Mouse (Mus musculus) intestine, embryonic 14.5 days (tissue): Measurements from ENCODE around the gene Isy1. TPM values are rescaled to one million over a fixed set of nuclear protein-coding genes. Genes with fewer than 3 reads are reported as not detected.

Source experiments
- ATAC-seq: fragments of 200-750 bp; cut with Nextera tagmentation; replicated peaks from 2 replicates; pipeline ENCODE4 v1.8.0; 2017; ENCODE audit warnings: low read depth, moderate number of reproducible peaks, moderate TSS enrichment, moderate library complexity; ENCODE audit not compliant: low FRiP score, low TSS enrichment
- DNase-seq: peaks from one replicate; pipeline ENCODE4 v3.0.0-alpha.2; 2018; ENCODE audit warnings: low spot score
- H3K27ac ChIP-seq: fragments of 300-500 bp; sonication (generic); 2 replicates; pipeline ENCODE4 v1.5.1; 2014; ENCODE audit warnings: low read depth, mild to moderate bottlenecking, control low read depth
- H3K27me3 ChIP-seq: fragments of 300-500 bp; sonication (generic); replicated peaks from 2 replicates; pipeline ENCODE4 v1.6.1; 2014; ENCODE audit warnings: low read length, control low read depth; ENCODE audit not compliant: control insufficient read depth, insufficient read depth
- H3K36me3 ChIP-seq: fragments of 300-500 bp; sonication (generic); 2 replicates; pipeline ENCODE4 v1.6.1; 2014; ENCODE audit warnings: low read length, control low read depth; ENCODE audit not compliant: control insufficient read depth, insufficient read depth
- H3K4me1 ChIP-seq: fragments of 300-500 bp; sonication (generic); replicated peaks from 2 replicates; pipeline ENCODE4 v1.6.1; 2014; ENCODE audit warnings: low read length, control low read depth, mixed read lengths; ENCODE audit not compliant: control insufficient read depth, insufficient read depth
- H3K4me2 ChIP-seq: fragments of 300-500 bp; sonication (generic); 2 replicates; pipeline ENCODE4 v1.6.1; 2014; ENCODE audit warnings: low read length
- H3K4me3 ChIP-seq: fragments of 300-500 bp; sonication (generic); 2 replicates; pipeline ENCODE4 v1.5.1; 2014; ENCODE audit warnings: low read depth, low read length, control low read depth, mixed read lengths
- H3K9ac ChIP-seq: fragments of 300-500 bp; sonication (generic); 2 replicates; pipeline ENCODE4 v1.6.1; 2014; ENCODE audit warnings: mild to moderate bottlenecking, low read length
- H3K9me3 ChIP-seq: fragments of 300-500 bp; sonication (generic); 2 replicates; pipeline ENCODE4 v1.6.1; 2016; ENCODE audit warnings: low read length, control low read depth; ENCODE audit not compliant: control insufficient read depth
- WGBS: fragments of 180-500 bp; shearing (Covaris S2); extraction: QIAGEN DNeasy Blood & Tissue Kit; methylation state at CpG from one replicate; pipeline ENCODE4 v1.1.7; 2014; 5-methylcytosine and 5-hydroxymethylcytosine counted together
- polyA plus RNA-seq: library from polyadenylated mRNA; unstranded; fragments of >200 nt; fragmentation: Nextera tagmentation; extraction: Ambion mirVana; gene quantifications from 2 replicates; pipeline ENCODE4 v1.2.1, GENCODE M21; 2014

Isy1 gene
- polyA plus RNA-seq, 1 experiment from 2014 or later = 52.3 TPM

GRCm38 (mm10) chr6:87842254-87842653, 3.7 kb upstream of the Isy1 start:
- Histone ChIP-seq H3K4me3 (no peak overlapping the region), H3K4me2 (no peak overlapping the region), H3K4me1 (peaks cover 11% of the 10 kb centered on the region), H3K9ac (no peak overlapping the region), H3K27me3 (no peaks in the 10 kb centered on the region), H3K9me3 (no peaks in the 10 kb centered on the region), H3K27ac (no peak overlapping the region), H3K36me3 (peaks cover 48% of the 10 kb centered on the region)
- 17% methylated on average over 1 of the region's 1 CpGs for WGBS
- DNase-seq = no peak
- no peak for ATAC-seq

- no peak overlapping the region for H3K4me2 ChIP-seq
- H3K36me3 ChIP-seq = peaks cover 47% of the 10 kb centered on the region
- 79% methylated on average over 8 of the region's 8 CpGs for WGBS
- DNase-seq = no peak
- peaks cover 8% of the 10 kb centered on the region; the same call in 1 of the 2 replicates for H3K4me1 ChIP-seq
- no peak overlapping the region for H3K9ac ChIP-seq
- no peak overlapping the region for H3K4me3 ChIP-seq
- H3K9me3 ChIP-seq = no peaks in the 10 kb centered on the region
- ATAC-seq = no peak
- no peaks in the 10 kb centered on the region for H3K27me3 ChIP-seq
- no peak overlapping the region for H3K27ac ChIP-seq
Measured at GRCm38 (mm10) chr6:87841635-87842034, 3.0 kb upstream of the Isy1 start.

- Histone ChIP-seq H3K27me3 (no peaks in the 10 kb centered on the region), H3K4me1 (peaks cover 8% of the 10 kb centered on the region; the same call in 1 of the 2 replicates), H3K4me2 (peak overlapping the region; percentile 90), H3K27ac (no peak overlapping the region), H3K9me3 (no peaks in the 10 kb centered on the region), H3K4me3 (no peak overlapping the region), H3K36me3 (peaks cover 46% of the 10 kb centered on the region), H3K9ac (no peak overlapping the region)
- WGBS = 61% methylated on average over 11 of the region's 11 CpGs
- DNase-seq (no peak), ATAC-seq (no peak)
Measured at GRCm38 (mm10) chr6:87839797-87840341, 1.3 kb upstream of the Isy1 start.

- no peak within 1 kb of the TSS for H3K27ac ChIP-seq
- no peak for DNase-seq
- H3K4me1 ChIP-seq = peaks cover 8% of the 10 kb centered on the region; the same call in 1 of the 2 replicates
- no peak for ATAC-seq
- H3K4me3 ChIP-seq = no peak within 1 kb of the TSS
- H3K4me2 ChIP-seq = no peak within 1 kb of the TSS
- no peak within 1 kb of the TSS for H3K9ac ChIP-seq
- peaks cover 36% of the 10 kb centered on the region for H3K36me3 ChIP-seq
- no peaks in the 10 kb centered on the region for H3K9me3 ChIP-seq
- H3K27me3 ChIP-seq = no peaks in the 10 kb centered on the region
- 91% methylated on average over 7 of the region's 7 CpGs for WGBS
Measured at GRCm38 (mm10) chr6:87835695-87836094, 2.9 kb downstream of the Isy1 start, which contains the start of gene Gm45140. TSS of gene Gm45140 (minus strand) at chr6:87835795.

- Histone ChIP-seq H3K27ac (no peak overlapping the region), H3K4me1 (no peaks in the 10 kb centered on the region), H3K36me3 (peaks cover 97% of the 10 kb centered on the region), H3K4me3 (no peak overlapping the region), H3K9ac (no peak overlapping the region), H3K27me3 (no peaks in the 10 kb centered on the region), H3K4me2 (no peak overlapping the region), H3K9me3 (no peaks in the 10 kb centered on the region)
- 95% methylated on average over 2 of the region's 2 CpGs for WGBS
- ATAC-seq = no peak
- DNase-seq = no peak
Measured at GRCm38 (mm10) chr6:87820366-87820765, 18.2 kb downstream of the Isy1 start.

GRCm38 (mm10) chr6:87814486-87814885, 24.1 kb downstream of the Isy1 start:
- H3K27ac ChIP-seq = no peak overlapping the region
- no peak overlapping the region for H3K9ac ChIP-seq
- H3K9me3 ChIP-seq = no peaks in the 10 kb centered on the region
- H3K36me3 ChIP-seq = peaks cover 45% of the 10 kb centered on the region
- H3K4me2 ChIP-seq = no peak overlapping the region
- ATAC-seq (no peak), DNase-seq (no peak)
- no peak overlapping the region for H3K4me3 ChIP-seq
- 90% methylated on average over 5 of the region's 5 CpGs for WGBS
- H3K4me1 ChIP-seq = peaks cover 10% of the 10 kb centered on the region
- no peaks in the 10 kb centered on the region for H3K27me3 ChIP-seq

- DNase-seq (no peak), ATAC-seq (no peak)
- 85% methylated on average over 1 of the region's 1 CpGs for WGBS
- Histone ChIP-seq H3K4me3 (peak overlapping the region; percentile 84; the same call in 1 of the 2 replicates), H3K4me1 (peaks cover 10% of the 10 kb centered on the region), H3K4me2 (peak overlapping the region; percentile 90), H3K9ac (no peak overlapping the region), H3K27ac (no peak overlapping the region), H3K36me3 (peaks cover 27% of the 10 kb centered on the region), H3K9me3 (no peaks in the 10 kb centered on the region), H3K27me3 (no peaks in the 10 kb centered on the region)
Measured at GRCm38 (mm10) chr6:87812656-87813055, 25.9 kb downstream of the Isy1 start.

GRCm38 (mm10) chr6:87811675-87812338, 26.8 kb downstream of the Isy1 start, which contains the start of gene Rab43:
TSS of gene Rab43 (minus strand) at chr6:87812164.
- H3K9ac ChIP-seq = peak within 1 kb of the TSS; percentile 71
- DNase-seq (peak; percentile 96), ATAC-seq (peak; percentile 97)
- H3K27me3 ChIP-seq = no peaks in the 10 kb centered on the region
- no peaks in the 10 kb centered on the region for H3K9me3 ChIP-seq
- H3K4me3 ChIP-seq = peak within 1 kb of the TSS; percentile 84
- H3K4me1 ChIP-seq = peaks cover 12% of the 10 kb centered on the region
- H3K27ac ChIP-seq = peak within 1 kb of the TSS; percentile 80
- peak within 1 kb of the TSS; percentile 90 for H3K4me2 ChIP-seq
- under 1% methylated on average over 44 of the region's 56 CpGs for WGBS
- peaks cover 18% of the 10 kb centered on the region for H3K36me3 ChIP-seq
